Mouse (Mus musculus) limb, embryonic 14.5 days (tissue): ENCODE measurements around the gene Pex26. TPM values are rescaled to one million over a fixed set of nuclear protein-coding genes. Genes with fewer than 3 reads are reported as not detected.
A peak's percentile ranks its signal among the peaks of the same experiment; 100 is the strongest.

ENCODE experiments used
- ATAC-seq: fragments of 200-750 bp; cut with Nextera tagmentation; 2 replicates; pipeline ENCODE4 v1.8.0; 2017; ENCODE audit warnings: low read depth, moderate number of reproducible peaks, moderate TSS enrichment; ENCODE audit not compliant: low FRiP score
- DNase-seq: peaks from one replicate; pipeline ENCODE4 v3.0.0-alpha.2; 2015; ENCODE audit warnings: low spot score
- H3K27ac ChIP-seq: fragments of 300-500 bp; sonication (generic); replicated peaks from 2 replicates; pipeline ENCODE4 v1.5.1; 2014; ENCODE audit warnings: low read depth, mild to moderate bottlenecking, low read length, moderate library complexity, mixed read lengths
- H3K27me3 ChIP-seq: fragments of 300-500 bp; sonication (generic); 2 replicates; pipeline ENCODE4 v1.6.1; 2014; ENCODE audit warnings: low read length, mixed read lengths; ENCODE audit not compliant: control insufficient read depth, insufficient read depth
- H3K36me3 ChIP-seq: fragments of 300-500 bp; sonication (generic); 2 replicates; pipeline ENCODE4 v1.6.1; 2014; ENCODE audit warnings: mild to moderate bottlenecking, low read length, moderate library complexity, mixed read lengths; ENCODE audit not compliant: control insufficient read depth, insufficient read depth
- H3K4me1 ChIP-seq: fragments of 300-500 bp; sonication (generic); 2 replicates; pipeline ENCODE4 v1.6.1; 2014; ENCODE audit warnings: antibody characterized with exemption, low read length, mixed read lengths; ENCODE audit not compliant: control insufficient read depth, insufficient read depth
- H3K4me2 ChIP-seq: fragments of 300-500 bp; sonication (generic); replicated peaks from 2 replicates; pipeline ENCODE4 v1.6.1; 2014; ENCODE audit warnings: low read depth, mild to moderate bottlenecking, low read length, moderate library complexity; ENCODE audit not compliant: severe bottlenecking
- H3K4me3 ChIP-seq: fragments of 300-500 bp; sonication (generic); replicated peaks from 2 replicates; pipeline ENCODE4 v1.5.1; 2014; ENCODE audit warnings: low read length
- H3K9ac ChIP-seq: fragments of 300-500 bp; sonication (generic); 2 replicates; pipeline ENCODE4 v1.6.1; 2014; ENCODE audit warnings: mild to moderate bottlenecking, low read depth, low read length, moderate library complexity; ENCODE audit not compliant: severe bottlenecking
- H3K9me3 ChIP-seq: fragments of 300-500 bp; sonication (generic); 2 replicates; pipeline ENCODE4 v1.6.1; 2016; ENCODE audit warnings: low read length; ENCODE audit not compliant: control insufficient read depth
- POLR2A ChIP-seq: fragments of 200-500 bp; IDR thresholded peaks from 2 replicates; pipeline ENCODE4 v1.8.0; 2012; ENCODE audit warnings: inconsistent platforms, mild to moderate bottlenecking, moderate library complexity, borderline replicate concordance; ENCODE audit not compliant: insufficient read depth, insufficient read length; ENCODE audit errors: extremely low read depth
- WGBS: fragments of 180-500 bp; shearing (Covaris S2); extraction: QIAGEN DNeasy Blood & Tissue Kit; methylation state at CpG from one replicate; pipeline ENCODE4 v1.1.7; 2014; 5-methylcytosine and 5-hydroxymethylcytosine counted together
- polyA plus RNA-seq, 2 experiments: library from polyadenylated mRNA; depleted of rRNA in 1 of 2; stranded (reverse) in 1 of 2; unstranded in 1 of 2; fragments of >200 nt; fragmentation: Nextera tagmentation in 1 of 2; extraction: Ambion mirVana in 1 of 2; gene quantifications; 2 replicates each; pipeline versions ENCODE4 v1.2.1 to v1.2.3; 2012 to 2014

Gene Pex26
- polyA plus RNA-seq, 2 experiments = 10.3 to 15.2 TPM

DNA sequence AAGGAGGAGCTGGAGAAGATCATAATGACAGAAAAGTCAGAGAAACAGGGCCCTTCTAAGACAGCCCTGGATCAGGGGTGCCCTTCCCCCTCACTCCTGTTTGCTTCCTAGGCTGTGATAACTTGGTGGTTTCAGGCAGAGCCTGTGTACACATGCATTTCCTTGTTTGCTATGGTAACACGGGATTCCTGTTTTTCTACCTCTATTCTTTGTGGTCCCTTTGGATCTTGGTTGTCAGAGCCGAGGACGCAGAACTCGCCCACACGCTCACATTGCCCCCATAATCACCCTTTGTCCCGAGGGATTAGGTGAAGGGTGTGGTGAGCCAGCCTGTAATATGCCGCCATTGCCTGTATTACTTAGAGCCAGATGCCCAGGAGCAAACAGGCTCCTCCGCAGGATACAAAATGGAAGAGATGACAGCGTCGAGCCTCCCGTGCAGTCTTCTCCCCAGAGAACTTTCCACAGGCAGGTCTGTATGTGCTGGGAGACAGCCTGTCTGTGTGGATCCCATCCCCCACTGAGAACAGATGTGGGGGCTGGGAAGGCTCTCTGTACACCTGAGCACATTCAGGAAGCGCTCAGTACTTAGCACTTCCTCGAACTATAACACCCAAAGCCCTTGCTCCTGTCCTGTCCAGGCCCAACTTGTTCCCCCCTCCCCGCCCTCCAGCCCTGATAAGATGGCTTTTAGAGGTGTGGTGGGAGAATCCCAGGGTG, 7.3 kb upstream of the Pex26 start:
- DNase-seq = no peak
- Histone ChIP-seq H3K9me3 (no peaks in the 10 kb centered on the region), H3K9ac (no peak overlapping the region), H3K4me3 (no peak overlapping the region), H3K4me2 (no peak overlapping the region), H3K27me3 (no peaks in the 10 kb centered on the region), H3K27ac (no peak overlapping the region), H3K36me3 (no peaks in the 10 kb centered on the region), H3K4me1 (peaks cover 15% of the 10 kb centered on the region)
- peak; percentile 55; the same call in 1 of the 2 replicates for ATAC-seq
- TF ChIP-seq POLR2A = no peak
- 35% methylated on average over 14 of the region's 14 CpGs for WGBS

DNA sequence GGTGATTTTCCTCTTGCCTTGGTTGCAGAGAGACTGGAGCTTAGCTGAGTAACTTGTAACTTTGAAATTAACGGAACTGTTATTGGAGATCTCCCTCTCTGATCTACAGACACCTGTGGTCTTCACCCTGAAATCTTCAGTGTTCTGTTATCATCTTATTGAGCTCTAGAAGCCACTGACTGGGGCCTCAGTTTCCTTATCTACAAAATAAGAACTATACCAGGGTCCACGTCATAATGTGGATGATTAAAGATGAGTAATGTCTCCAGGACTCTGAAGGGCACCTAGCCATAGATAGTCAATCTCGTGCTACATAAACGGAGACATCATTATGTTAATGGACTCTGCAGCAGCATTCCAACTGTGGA, 6.8 kb upstream of the Pex26 start:
- DNase-seq = no peak
- Histone ChIP-seq H3K27me3 (no peaks in the 10 kb centered on the region), H3K27ac (no peak overlapping the region), H3K4me2 (no peak overlapping the region), H3K36me3 (no peaks in the 10 kb centered on the region), H3K9me3 (no peaks in the 10 kb centered on the region), H3K4me1 (peaks cover 15% of the 10 kb centered on the region), H3K9ac (no peak overlapping the region), H3K4me3 (no peak overlapping the region)
- 68% methylated on average over 4 of the region's 4 CpGs for WGBS
- no peak for ATAC-seq
- no peak for TF ChIP-seq POLR2A

DNA sequence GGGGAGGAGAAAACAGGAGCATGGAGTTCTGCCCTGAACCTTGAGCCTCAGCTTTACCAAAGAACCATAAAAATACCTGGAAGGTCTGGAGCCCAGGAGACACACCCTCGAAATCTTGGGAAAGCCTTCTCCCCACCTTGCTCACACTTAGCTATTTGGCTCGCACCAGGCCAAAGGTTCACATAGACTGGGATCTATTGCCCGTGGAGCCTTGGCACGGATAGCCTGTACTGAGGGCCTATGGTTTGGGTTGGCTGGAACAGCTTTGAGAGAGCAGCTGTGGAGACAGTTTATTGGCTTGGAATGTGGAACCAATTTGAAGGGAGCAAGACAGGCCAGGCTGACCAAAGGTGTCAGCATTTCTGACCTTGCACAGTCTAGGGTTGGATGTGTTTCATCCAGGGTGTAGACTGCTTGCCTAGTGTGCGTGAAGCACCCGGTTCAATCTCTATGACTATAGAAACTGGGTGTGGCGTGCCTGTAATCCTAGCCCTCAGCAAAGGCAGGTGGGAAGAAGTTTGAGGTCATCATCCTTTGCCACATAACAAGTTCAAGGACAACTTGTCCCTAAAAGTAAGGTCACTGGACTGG, 6.3 kb upstream of the Pex26 start:
- Histone ChIP-seq H3K27ac (no peak overlapping the region), H3K4me2 (no peak overlapping the region), H3K4me3 (no peak overlapping the region), H3K4me1 (peaks cover 15% of the 10 kb centered on the region), H3K36me3 (no peaks in the 10 kb centered on the region), H3K27me3 (no peaks in the 10 kb centered on the region), H3K9ac (no peak overlapping the region), H3K9me3 (no peaks in the 10 kb centered on the region)
- ATAC-seq (no peak; the same call in 1 of the 2 replicates), DNase-seq (no peak)
- WGBS = 70% methylated on average over 7 of the region's 7 CpGs
- no peak for TF ChIP-seq POLR2A

DNA sequence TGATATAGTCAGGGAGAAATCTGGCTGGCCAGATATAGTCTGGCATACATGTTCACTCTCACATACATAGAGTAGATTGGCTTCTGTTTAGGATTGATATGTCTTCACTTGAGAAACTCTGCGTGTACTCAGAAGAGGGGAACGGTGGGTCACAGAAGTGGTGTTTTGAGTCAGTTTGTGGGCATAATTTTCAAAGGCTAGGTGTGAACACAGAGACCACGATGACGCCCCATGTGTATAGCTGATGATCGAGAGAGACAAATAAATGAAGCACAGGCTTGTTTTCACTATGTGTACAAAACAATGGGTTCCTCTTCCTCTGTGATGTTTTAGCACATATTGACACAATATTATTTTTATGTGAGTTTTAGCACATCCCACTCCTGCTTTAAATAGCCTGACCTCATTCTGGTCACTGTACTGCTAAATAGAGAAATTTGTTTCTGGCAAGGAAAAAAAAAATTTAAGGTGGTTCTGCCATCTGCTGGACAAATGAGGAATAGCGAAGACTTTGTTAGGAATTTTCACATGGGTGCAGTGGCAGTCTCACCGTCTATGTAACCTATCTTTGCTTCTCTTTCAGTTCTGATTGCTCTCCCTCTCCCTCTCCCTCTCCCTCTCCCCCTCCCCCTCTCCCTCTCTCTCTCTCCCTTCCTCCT, 4.6 kb upstream of the Pex26 start:
- Histone ChIP-seq H3K9me3 (no peaks in the 10 kb centered on the region), H3K9ac (no peak overlapping the region), H3K27ac (no peak overlapping the region), H3K4me1 (peaks cover 12% of the 10 kb centered on the region), H3K4me2 (no peak overlapping the region), H3K36me3 (no peaks in the 10 kb centered on the region), H3K4me3 (no peak overlapping the region), H3K27me3 (no peaks in the 10 kb centered on the region)
- WGBS = 56% methylated on average over 7 of the region's 7 CpGs
- no peak for ATAC-seq
- TF ChIP-seq POLR2A = no peak
- peak; percentile 80 for DNase-seq

DNA sequence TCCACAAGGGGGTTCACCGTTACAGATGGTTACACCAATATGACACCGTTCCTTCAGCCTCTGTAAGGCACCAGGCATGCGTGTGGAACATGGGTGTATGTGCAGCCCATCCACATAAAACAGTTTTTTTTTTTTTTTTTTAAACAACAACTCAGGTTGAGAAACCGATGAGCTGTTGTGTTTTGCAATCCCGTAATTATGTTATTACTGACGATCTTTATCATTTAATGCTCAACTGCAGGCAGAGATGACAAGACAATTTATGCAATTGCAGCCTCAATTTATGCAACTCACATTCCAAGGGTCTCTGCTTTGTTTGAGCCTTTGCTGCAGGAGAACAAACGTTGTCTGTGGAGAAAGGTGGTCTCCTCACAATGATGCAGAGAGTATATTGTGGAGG, 3.6 kb upstream of the Pex26 start:
- WGBS = 74% methylated on average over 7 of the region's 7 CpGs
- Histone ChIP-seq H3K9me3 (no peaks in the 10 kb centered on the region), H3K36me3 (no peaks in the 10 kb centered on the region), H3K9ac (no peak overlapping the region), H3K4me3 (no peak overlapping the region), H3K4me1 (peaks cover 20% of the 10 kb centered on the region), H3K27me3 (no peaks in the 10 kb centered on the region), H3K27ac (no peak overlapping the region), H3K4me2 (no peak overlapping the region)
- DNase-seq (no peak), ATAC-seq (no peak)
- no peak for TF ChIP-seq POLR2A
